Mouse (Mus musculus) lung, embryonic 14.5 days (tissue): ENCODE results near the gene Iqschfp. TPM values are rescaled to one million over a fixed set of nuclear protein-coding genes. Genes with fewer than 3 reads are reported as not detected.

Source experiments
- ATAC-seq: fragments of 200-750 bp; cut with Nextera tagmentation; 2 replicates; pipeline ENCODE4 v1.8.0; 2017; ENCODE audit warnings: mild to moderate bottlenecking, moderate TSS enrichment, moderate library complexity; ENCODE audit not compliant: insufficient read depth
- DNase-seq: peaks from one replicate; pipeline ENCODE4 v3.0.0-alpha.2; 2015
- H3K27ac ChIP-seq: fragments of 300-500 bp; sonication (generic); 2 replicates; pipeline ENCODE4 v1.5.1; 2014; ENCODE audit warnings: low read depth, mild to moderate bottlenecking, moderate library complexity
- H3K27me3 ChIP-seq: fragments of 300-500 bp; sonication (generic); 2 replicates; pipeline ENCODE4 v1.6.1; 2014; ENCODE audit warnings: low read length, control low read depth; ENCODE audit not compliant: insufficient read depth
- H3K36me3 ChIP-seq: fragments of 300-500 bp; sonication (generic); 2 replicates; pipeline ENCODE4 v1.6.1; 2014; ENCODE audit warnings: control low read depth; ENCODE audit not compliant: insufficient read depth
- H3K4me1 ChIP-seq: fragments of 300-500 bp; sonication (generic); 2 replicates; pipeline ENCODE4 v1.6.1; 2014; ENCODE audit warnings: antibody characterized with exemption, control low read depth; ENCODE audit not compliant: insufficient read depth
- H3K4me2 ChIP-seq: fragments of 300-500 bp; sonication (generic); 2 replicates; pipeline ENCODE4 v1.6.1; 2014; ENCODE audit warnings: mild to moderate bottlenecking
- H3K4me3 ChIP-seq: fragments of 300-500 bp; sonication (generic); 2 replicates; pipeline ENCODE4 v1.5.1; 2014; ENCODE audit warnings: low read depth, low read length
- H3K9ac ChIP-seq: fragments of 300-500 bp; sonication (generic); 2 replicates; pipeline ENCODE4 v1.6.1; 2014
- H3K9me3 ChIP-seq: fragments of 300-500 bp; sonication (generic); 2 replicates; pipeline ENCODE4 v1.6.1; 2016; ENCODE audit warnings: low read depth, low read length, control low read depth
- CTCF ChIP-seq: IDR thresholded peaks from 2 replicates; pipeline ENCODE4 v1.5.1; 2016; ENCODE audit warnings: antibody characterized with exemption, low read depth
- WGBS: fragments of 180-500 bp; shearing (Covaris S2); extraction: QIAGEN DNeasy Blood & Tissue Kit; methylation state at CpG from one replicate; pipeline ENCODE4 v1.1.7; 2014; 5-methylcytosine and 5-hydroxymethylcytosine counted together
- polyA plus RNA-seq: library from polyadenylated mRNA; unstranded; fragments of >200 nt; fragmentation: Nextera tagmentation; extraction: Ambion mirVana; gene quantifications from 2 replicates; pipeline ENCODE4 v1.2.1, GENCODE M21; 2014

The Iqschfp gene
- polyA plus RNA-seq, 1 experiment from 2014 or later: not detected

DNA sequence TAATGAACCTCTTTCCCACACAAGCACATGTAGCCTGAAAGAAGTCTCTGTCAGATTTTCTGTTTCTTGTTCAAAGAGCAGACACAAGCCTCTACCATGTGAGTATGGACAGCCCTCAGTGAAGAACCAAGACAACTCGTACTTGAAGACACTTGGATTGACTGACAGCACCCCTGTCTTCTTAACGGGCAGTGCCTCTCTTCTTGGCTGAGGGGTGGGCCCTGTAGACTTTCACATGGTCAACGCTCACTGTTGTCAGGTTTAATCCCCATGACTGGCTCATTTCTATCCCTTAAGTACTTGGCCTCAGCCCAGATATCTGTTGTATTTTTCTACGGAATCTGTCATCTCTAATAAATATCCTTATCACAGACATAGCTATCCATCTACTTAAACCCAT, 738.2 kb downstream of the Iqschfp start:
- H3K36me3 ChIP-seq: 0 out of 2 replicates have a peak, but pooled peaks cover 5% of the 10 kb centered on the region
- no peaks in the 10 kb centered on the region for H3K4me1 ChIP-seq
- WGBS: 74% methylated on average over 4 of the region's 4 CpGs
- H3K9me3 ChIP-seq: no peaks in the 10 kb centered on the region
- DNase-seq (no peak), ATAC-seq (no peak)
- TF ChIP-seq CTCF: no peak
- no peak overlapping the region for H3K4me2 ChIP-seq
- H3K9ac ChIP-seq: no peak overlapping the region
- no peaks in the 10 kb centered on the region for H3K27me3 ChIP-seq
- H3K4me3 ChIP-seq: no peak overlapping the region
- H3K27ac ChIP-seq: no peak overlapping the region

DNA sequence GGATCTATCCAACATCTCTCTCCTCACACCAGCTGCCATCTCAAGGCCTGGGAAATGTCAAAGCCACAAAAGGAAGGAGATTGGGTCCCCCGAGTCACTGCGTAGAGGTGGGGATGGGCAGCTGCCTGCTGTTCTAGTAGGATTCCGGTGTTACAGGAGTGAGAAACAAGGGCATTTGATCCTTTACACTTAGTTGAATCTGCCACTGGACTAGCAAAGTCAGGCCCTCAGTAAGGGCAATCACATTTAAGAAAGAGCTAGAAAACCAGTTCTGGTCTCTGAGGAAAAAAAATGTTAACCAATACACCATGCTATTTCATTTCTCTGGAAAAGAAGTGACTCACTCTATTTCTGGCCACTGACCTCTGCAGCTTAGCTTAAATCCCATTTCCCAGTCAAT, 738.8 kb downstream of the Iqschfp start:
- no peak overlapping the region for H3K27ac ChIP-seq
- H3K4me1 ChIP-seq: no peaks in the 10 kb centered on the region
- no peak for DNase-seq
- WGBS: 70% methylated on average over 3 of the region's 3 CpGs
- H3K36me3 ChIP-seq: 0 out of 2 replicates have a peak, but pooled peaks cover 5% of the 10 kb centered on the region
- no peaks in the 10 kb centered on the region for H3K9me3 ChIP-seq
- H3K4me2 ChIP-seq: no peak overlapping the region
- no peak overlapping the region for H3K4me3 ChIP-seq
- H3K27me3 ChIP-seq: no peaks in the 10 kb centered on the region
- no peak overlapping the region for H3K9ac ChIP-seq
- no peak for ATAC-seq
- no peak for TF ChIP-seq CTCF

DNA sequence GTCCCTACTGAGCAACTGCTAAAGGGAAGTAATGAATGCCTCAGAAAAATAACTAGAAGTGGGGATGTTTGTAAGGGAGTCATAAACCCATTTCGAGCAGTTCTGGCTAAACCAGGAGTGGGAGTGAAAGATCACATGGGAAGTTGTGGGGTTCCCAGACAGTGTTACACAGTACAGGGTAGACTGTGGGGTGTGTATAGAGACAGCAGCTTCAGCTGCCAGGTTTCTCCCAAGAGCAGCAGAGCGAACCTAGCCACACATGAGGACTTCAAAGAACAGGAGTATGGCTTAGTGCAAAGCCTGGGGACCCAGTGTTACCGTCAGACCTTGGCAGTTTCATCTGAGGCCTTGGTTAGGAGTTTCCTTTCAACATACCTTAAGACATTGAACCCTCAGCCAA, 740.7 kb downstream of the Iqschfp start:
- Histone ChIP-seq H3K36me3 (no peaks in the 10 kb centered on the region), H3K9me3 (no peaks in the 10 kb centered on the region), H3K27ac (no peak overlapping the region), H3K4me2 (no peak overlapping the region), H3K4me1 (no peaks in the 10 kb centered on the region), H3K27me3 (no peaks in the 10 kb centered on the region), H3K9ac (no peak overlapping the region), H3K4me3 (no peak overlapping the region)
- DNase-seq (no peak), ATAC-seq (no peak)
- WGBS: 73% methylated on average over 3 of the region's 3 CpGs
- no peak for TF ChIP-seq CTCF

DNA sequence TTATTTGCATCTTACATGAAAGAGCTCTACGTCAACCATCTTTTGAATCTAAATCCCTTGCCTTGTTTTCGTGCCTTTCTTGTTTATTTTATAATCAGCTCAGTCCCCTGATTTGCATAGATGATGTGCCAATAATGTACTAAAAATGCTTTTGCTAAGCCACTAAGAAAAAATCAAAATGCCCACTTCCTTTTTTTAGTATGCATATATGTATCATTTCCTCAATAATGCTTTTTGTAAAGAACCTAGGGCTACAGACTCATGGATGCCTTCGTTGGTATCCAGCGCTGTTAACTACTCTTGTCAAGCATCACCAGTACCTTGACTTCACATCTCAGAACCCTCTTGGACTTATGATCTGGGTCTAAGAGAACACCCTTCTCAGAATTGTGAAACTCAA, 741.5 kb downstream of the Iqschfp start:
- 83% methylated on average over 4 of the region's 4 CpGs for WGBS
- Histone ChIP-seq H3K4me2 (no peak overlapping the region), H3K4me3 (no peak overlapping the region), H3K27me3 (no peaks in the 10 kb centered on the region), H3K4me1 (no peaks in the 10 kb centered on the region), H3K9me3 (no peaks in the 10 kb centered on the region), H3K36me3 (no peaks in the 10 kb centered on the region), H3K27ac (no peak overlapping the region), H3K9ac (no peak overlapping the region)
- TF ChIP-seq CTCF: no peak
- ATAC-seq (no peak), DNase-seq (no peak)

- Histone ChIP-seq H3K4me2 (no peak overlapping the region), H3K4me3 (no peak overlapping the region), H3K4me1 (no peaks in the 10 kb centered on the region), H3K27me3 (no peaks in the 10 kb centered on the region), H3K9me3 (no peaks in the 10 kb centered on the region), H3K36me3 (no peaks in the 10 kb centered on the region), H3K9ac (no peak overlapping the region), H3K27ac (no peak overlapping the region)
- WGBS: 50% methylated on average over 7 of the region's 7 CpGs
- TF ChIP-seq CTCF: no peak
- no peak for ATAC-seq
- DNase-seq: no peak
Measured at GRCm38 (mm10) chr3:68637960-68638359, 745.9 kb downstream of the Iqschfp start.

GRCm38 (mm10) chr3:68638703-68639102, 746.7 kb downstream of the Iqschfp start:
- no peaks in the 10 kb centered on the region for H3K9me3 ChIP-seq
- no peaks in the 10 kb centered on the region for H3K4me1 ChIP-seq
- 84% methylated on average over 1 of the region's 1 CpGs for WGBS
- ATAC-seq (no peak), DNase-seq (no peak)
- H3K27ac ChIP-seq: no peak overlapping the region
- H3K36me3 ChIP-seq: no peaks in the 10 kb centered on the region
- TF ChIP-seq CTCF: no peak
- no peak overlapping the region for H3K9ac ChIP-seq
- H3K4me2 ChIP-seq: no peak overlapping the region
- no peak overlapping the region for H3K4me3 ChIP-seq
- no peaks in the 10 kb centered on the region for H3K27me3 ChIP-seq

- Histone ChIP-seq H3K27ac (no peak overlapping the region), H3K4me3 (no peak overlapping the region), H3K9me3 (no peaks in the 10 kb centered on the region), H3K4me2 (no peak overlapping the region), H3K36me3 (no peaks in the 10 kb centered on the region), H3K4me1 (no peaks in the 10 kb centered on the region), H3K27me3 (no peaks in the 10 kb centered on the region), H3K9ac (no peak overlapping the region)
- DNase-seq (no peak), ATAC-seq (no peak)
- no peak for TF ChIP-seq CTCF
- 76% methylated on average over 7 of the region's 7 CpGs for WGBS
Measured at GRCm38 (mm10) chr3:68642935-68643334, 750.9 kb downstream of the Iqschfp start.
